Comparison of ENCODE assay signal across 22 mouse cellular contexts in the genomic region with DNA sequence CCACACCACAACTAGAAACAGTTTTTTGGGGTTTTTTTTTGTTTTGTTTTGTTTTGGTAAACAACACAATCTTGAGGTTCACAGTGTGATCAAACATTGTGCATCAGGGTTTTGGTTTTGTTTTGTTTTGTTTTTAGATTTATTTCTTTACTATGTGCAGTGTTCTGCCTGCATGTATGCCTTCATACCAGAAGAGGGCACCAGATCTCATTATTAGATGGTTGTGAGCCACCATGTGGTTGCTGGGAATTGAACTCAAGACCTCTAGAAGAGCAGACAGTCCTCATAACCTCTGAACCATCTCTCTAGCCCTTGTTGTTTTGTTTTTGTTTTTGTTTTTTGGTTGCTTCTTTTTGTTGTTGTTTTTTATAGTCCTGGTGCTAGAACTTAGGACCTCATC.
DNase-seq lines count a peak whose midpoint lies in the region; ATAC-seq and TF ChIP-seq lines count a peak whose summit lies in the region.
"Had no signal": no experiment of that assay in that cellular context is flagged by ENCODE, and none has a peak within 500 bp of the region (broad histone marks: within the 10 kb centered on the region; RNA-seq: fewer than 3 reads in every experiment).

No protein-coding gene starts in this region.

- ATAC-seq in intestine, postnatal 0 days = no peak
- ATAC-seq in intestine, embryonic 15.5 days = no peak
- no peak for ATAC-seq in lung, postnatal 0 days
- ATAC-seq: forebrain, embryonic 13.5 days; forebrain, postnatal 0 days had no signal

- TF ChIP-seq RAD21 in MEL (IDR thresholded peaks at IDR 0.05; ENCODE audit: low read depth, low read length) = peak; percentile 55

- H3K36me3 ChIP-seq in intestine, postnatal 0 days (ENCODE audit: control insufficient read depth, insufficient read depth) = 0 out of 2 replicates have a peak, but pooled peaks cover 4% of the 10 kb centered on the region
- H3K36me3 ChIP-seq in intestine, embryonic 15.5 days = no peaks in the 10 kb centered on the region
- no peaks in the 10 kb centered on the region for H3K36me3 ChIP-seq in lung, postnatal 0 days (ENCODE audit: insufficient read depth, low read length)
- H3K36me3 ChIP-seq in MEL (ENCODE audit: control insufficient read depth in 1 of 2, insufficient read depth in 2 of 2, low read length in 2 of 2) = no peaks in the 10 kb centered on the region
- H3K36me3 ChIP-seq: embryonic facial prominence, embryonic 10.5 days; G1E had no signal

- no peak for DNase-seq in lung, postnatal 0 days (ENCODE audit: low spot score)
- no peak for DNase-seq in lung, postnatal 25 days (ENCODE audit: low spot score)
- DNase-seq in MEL (ENCODE audit: low read depth, low spot score) = peak; percentile 30
- DNase-seq in gastrocnemius, postnatal 36 days = no peak
- no peak for DNase-seq in gastrocnemius, postnatal 14 days
- DNase-seq: adrenal gland, adult 2 months; adrenal gland, postnatal 25 days; cerebellum, adult 18-20 months; cerebellum, postnatal 10 days; forebrain, postnatal 0 days; gastrocnemius, postnatal 25 days; heart, adult 11 months; heart, postnatal 10 days; heart, postnatal 4 days had no signal

- no peak overlapping the region for H3K4me2 ChIP-seq in intestine, postnatal 0 days (replicated peaks; ENCODE audit: low read depth)
- H3K4me2 ChIP-seq in intestine, embryonic 15.5 days (replicated peaks) = no peak overlapping the region
- no peak overlapping the region for H3K4me2 ChIP-seq in lung, postnatal 0 days (replicated peaks; ENCODE audit: low read depth, low read length)
- H3K4me2 ChIP-seq: forebrain, embryonic 13.5 days; hindbrain, embryonic 13.5 days had no signal

- H3K9me3 ChIP-seq in intestine, postnatal 0 days (ENCODE audit: control insufficient read depth) = no peaks in the 10 kb centered on the region
- H3K9me3 ChIP-seq in intestine, embryonic 15.5 days = no peaks in the 10 kb centered on the region
- H3K9me3 ChIP-seq in lung, postnatal 0 days (ENCODE audit: low read length) = no peaks in the 10 kb centered on the region
- no peaks in the 10 kb centered on the region for H3K9me3 ChIP-seq in MEL (replicated peaks; ENCODE audit: insufficient read depth, low read length)
- H3K9me3 ChIP-seq: forebrain, embryonic 13.5 days; G1E; heart, embryonic 10.5 days; hindbrain, embryonic 13.5 days had no signal

- intact Hi-C loops in gastrocnemius, postnatal 36 days (cut with DNase I) = no loop called here
- intact Hi-C loops in gastrocnemius, postnatal 14 days (cut with DNase I; ENCODE audit: low total_unique reads) = no loop called here

- no peak for TF ChIP-seq EP300 in lung, postnatal 0 days (IDR thresholded peaks at IDR 0.05)
- TF ChIP-seq EP300 in MEL (IDR thresholded peaks at IDR 0.05; ENCODE audit: low read depth in 1 of 2, low read length in 2 of 2) = no peak

- peak; percentile 40; the same call in 1 of the 2 replicates for TF ChIP-seq CTCF in intestine, postnatal 0 days (IDR thresholded peaks at IDR 0.05; ENCODE audit: low read depth)
- peak; percentile 11; the same call in 1 of the 2 replicates for TF ChIP-seq CTCF in lung, postnatal 0 days (IDR thresholded peaks at IDR 0.05)
- TF ChIP-seq CTCF in MEL (IDR thresholded peaks at IDR 0.05 in 2 of 3, conservative IDR thresholded peaks at IDR 0.05 in 1 of 3; ENCODE audit: control insufficient read depth in 1 of 3, insufficient read depth in 1 of 3, low read depth in 2 of 3, low read length in 3 of 3, poor library complexity in 1 of 3, severe bottlenecking in 1 of 3) = peak; percentile 16 to 60 (median 23); a peak in 3 of 6 replicates

- no peak overlapping the region for H3K9ac ChIP-seq in intestine, postnatal 0 days (ENCODE audit: low read depth, low read length)
- H3K9ac ChIP-seq in intestine, embryonic 15.5 days = no peak overlapping the region
- H3K9ac ChIP-seq in lung, postnatal 0 days (replicated peaks; ENCODE audit: low read depth) = no peak overlapping the region
- no peak overlapping the region for H3K9ac ChIP-seq in MEL (ENCODE audit: control insufficient read depth, low read depth, low read length, poor library complexity, severe bottlenecking)
- H3K9ac ChIP-seq: forebrain, embryonic 13.5 days; forebrain, postnatal 0 days; hindbrain, embryonic 13.5 days had no signal

- TF ChIP-seq POLR2A in MEL (IDR thresholded peaks at IDR 0.05; ENCODE audit: control insufficient read depth in 1 of 2, insufficient read depth in 1 of 2, low read depth in 1 of 2, low read length in 2 of 2, poor library complexity in 1 of 2) = no peak

- H3K27me3 ChIP-seq in intestine, postnatal 0 days (replicated peaks; ENCODE audit: control insufficient read depth, insufficient read depth, low read length) = no peaks in the 10 kb centered on the region
- no peaks in the 10 kb centered on the region for H3K27me3 ChIP-seq in intestine, embryonic 15.5 days (replicated peaks)
- no peaks in the 10 kb centered on the region for H3K27me3 ChIP-seq in lung, postnatal 0 days (replicated peaks; ENCODE audit: insufficient read depth, low read length)
- no peaks in the 10 kb centered on the region for H3K27me3 ChIP-seq in MEL (ENCODE audit: control insufficient read depth in 1 of 2, insufficient read depth in 2 of 2, low read length in 2 of 2)
- H3K27me3 ChIP-seq: CH12.LX; forebrain, embryonic 13.5 days; hindbrain, embryonic 13.5 days had no signal

- no peaks in the 10 kb centered on the region for H3K79me2 ChIP-seq in MEL (ENCODE audit: control insufficient read depth, insufficient read depth, low read length, poor library complexity)

- no peak overlapping the region for H3K27ac ChIP-seq in intestine, postnatal 0 days (ENCODE audit: low read depth, low read length)
- H3K27ac ChIP-seq in intestine, embryonic 15.5 days = no peak overlapping the region
- no peak overlapping the region for H3K27ac ChIP-seq in lung, postnatal 0 days (ENCODE audit: low read length)
- H3K27ac ChIP-seq in MEL (ENCODE audit: control insufficient read depth, low read depth, low read length) = no peak overlapping the region
- H3K27ac ChIP-seq: embryonic facial prominence, embryonic 10.5 days; forebrain, embryonic 13.5 days; heart, embryonic 10.5 days; hindbrain, embryonic 13.5 days had no signal

- no peak overlapping the region for H3K4me3 ChIP-seq in intestine, postnatal 0 days (ENCODE audit: low read depth, low read length)
- no peak overlapping the region for H3K4me3 ChIP-seq in intestine, embryonic 15.5 days (replicated peaks)
- H3K4me3 ChIP-seq in lung, postnatal 0 days (ENCODE audit: low read depth, low read length) = no peak overlapping the region
- no peak overlapping the region for H3K4me3 ChIP-seq in MEL (ENCODE audit: control insufficient read depth in 1 of 2, insufficient read depth in 1 of 2, low read depth in 2 of 2, low read length in 2 of 2)
- H3K4me3 ChIP-seq: embryonic facial prominence, embryonic 10.5 days; forebrain, embryonic 13.5 days; heart, embryonic 10.5 days; hindbrain, embryonic 13.5 days had no signal

- H3K4me1 ChIP-seq in intestine, postnatal 0 days (replicated peaks; ENCODE audit: control insufficient read depth, insufficient read depth, low read length) = no peaks in the 10 kb centered on the region
- no peaks in the 10 kb centered on the region for H3K4me1 ChIP-seq in intestine, embryonic 15.5 days (replicated peaks)
- no peaks in the 10 kb centered on the region for H3K4me1 ChIP-seq in lung, postnatal 0 days (ENCODE audit: insufficient read depth, low read depth, low read length)
- no peaks in the 10 kb centered on the region for H3K4me1 ChIP-seq in MEL (ENCODE audit: control insufficient read depth in 1 of 2, insufficient read depth in 2 of 2, low read length in 2 of 2)
- H3K4me1 ChIP-seq: embryonic facial prominence, embryonic 10.5 days; forebrain, embryonic 13.5 days; heart, embryonic 10.5 days; hindbrain, embryonic 13.5 days had no signal

TF ChIP-seq in MEL, 35 proteins besides CTCF, POLR2A, EP300 and RAD21:
- no peak for TF ChIP-seq POLR2AphosphoS5 (IDR thresholded peaks at IDR 0.05; ENCODE audit: borderline replicate concordance, low read depth, low read length)
- TF ChIP-seq ZC3H11A (IDR thresholded peaks at IDR 0.05; ENCODE audit: low read depth, low read length) = peak; percentile 49
- 0 out of 2 replicates have a peak, but pooled peaks have one; percentile 66 for TF ChIP-seq MYC (IDR thresholded peaks at IDR 0.05; ENCODE audit: low read depth, low read length)
- peak; percentile 54 for TF ChIP-seq SMC3 (IDR thresholded peaks at IDR 0.05; ENCODE audit: low read depth, low read length)
TF ChIP-seq in MEL: peak in this region for 3.
